ENCODE assay signal across 9 mouse cellular contexts in the genomic region with DNA sequence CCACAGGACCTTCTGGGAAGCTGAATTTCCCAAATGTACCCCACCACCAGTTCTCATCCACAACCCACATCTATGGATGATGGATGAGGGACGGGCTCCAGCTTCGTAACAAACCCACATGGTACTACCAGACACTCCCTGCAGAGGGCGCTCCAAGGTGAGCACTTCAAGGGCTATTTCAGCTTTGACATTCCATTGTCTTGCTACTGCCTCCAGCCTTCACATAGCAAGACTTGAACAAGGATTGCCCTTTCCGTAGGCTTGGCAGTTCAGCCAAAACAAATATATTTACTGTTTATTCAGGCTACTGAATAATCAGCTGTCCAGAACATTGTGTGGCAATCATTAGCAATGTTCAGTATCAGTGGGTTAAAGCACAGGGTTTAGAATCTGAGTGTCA. TPM values are rescaled to one million over a fixed set of nuclear protein-coding genes. Genes with fewer than 3 reads are reported as not detected.
DNase-seq lines count a peak whose midpoint lies in the region; ATAC-seq and TF ChIP-seq lines count a peak whose summit lies in the region.
"Had no signal": no experiment of that assay in that cellular context is flagged by ENCODE, and none has a peak within 500 bp of the region (broad histone marks: within the 10 kb centered on the region; RNA-seq: fewer than 3 reads in every experiment).

No protein-coding gene starts in this region.

- no peak for TF ChIP-seq POLR2A in cerebellum, adult 2 months (IDR thresholded peaks at IDR 0.05; ENCODE audit: borderline replicate concordance, insufficient read depth, low read length)
- no peak for TF ChIP-seq POLR2A in testis, adult 2 months (IDR thresholded peaks at IDR 0.05; ENCODE audit: control insufficient read depth, low read depth, low read length)

- TF ChIP-seq CTCF in forebrain, postnatal 0 days (IDR thresholded peaks at IDR 0.05; ENCODE audit: low read depth) = peak; percentile 68
- peak; percentile 66 for TF ChIP-seq CTCF in cerebellum, adult 2 months (IDR thresholded peaks at IDR 0.05; ENCODE audit: borderline replicate concordance, insufficient read depth, low read depth, low read length)
- TF ChIP-seq CTCF in testis, adult 2 months (IDR thresholded peaks at IDR 0.05; ENCODE audit: control insufficient read depth, insufficient read depth, insufficient replicate concordance, low read depth, low read length) = peak; percentile 93; the same call in 1 of the 2 replicates

- H3K4me1 ChIP-seq in forebrain, postnatal 0 days (ENCODE audit: insufficient read depth) = no peaks in the 10 kb centered on the region
- H3K4me1 ChIP-seq in forebrain, embryonic 13.5 days = no peaks in the 10 kb centered on the region
- no peaks in the 10 kb centered on the region for H3K4me1 ChIP-seq in cerebellum, adult 2 months (ENCODE audit: control insufficient read depth, insufficient read depth, low read length)
- H3K4me1 ChIP-seq in testis, adult 2 months (ENCODE audit: control insufficient read depth, insufficient read depth, low read length) = peaks cover 3% of the 10 kb centered on the region

- no peaks in the 10 kb centered on the region for H3K27me3 ChIP-seq in forebrain, postnatal 0 days (ENCODE audit: insufficient read depth, low read length)
- H3K27me3 ChIP-seq in forebrain, embryonic 13.5 days = no peaks in the 10 kb centered on the region
- H3K27me3 ChIP-seq in cerebellum, adult 2 months (ENCODE audit: control insufficient read depth, insufficient read depth, low read length) = no peaks in the 10 kb centered on the region; the same call in 1 of the 2 replicates
- H3K27me3 ChIP-seq in testis, adult 2 months (ENCODE audit: control insufficient read depth, insufficient read depth, low read length) = no peaks in the 10 kb centered on the region

- 18% methylated on average over 4 of the region's 4 CpGs for WGBS in forebrain, postnatal 0 days
- WGBS in forebrain, embryonic 13.5 days = 24% methylated on average over 4 of the region's 4 CpGs
- 21% methylated on average over 4 of the region's 4 CpGs for WGBS in cerebellum, adult 2 months

- peak; percentile 49 for DNase-seq in forebrain, postnatal 0 days
- DNase-seq in MEL-GATA-1-ER (ENCODE audit: extremely low read depth, low read depth) = peak; percentile 26
- DNase-seq in cerebellum, adult 2 months = peak; percentile 24 to 61
- DNase-seq in gastrocnemius, postnatal 25 days = peak; percentile 39
- DNase-seq in layer of hippocampus, adult 8-10 months (ENCODE audit: low spot score in 2 of 2) = peak; percentile 17 to 71

- H3K9ac ChIP-seq in forebrain, postnatal 0 days = no peak overlapping the region
- H3K9ac ChIP-seq in forebrain, embryonic 13.5 days = no peak overlapping the region
- H3K9ac ChIP-seq: limb, embryonic 15.5 days had no signal

- ATAC-seq in forebrain, postnatal 0 days = no peak
- ATAC-seq in forebrain, embryonic 13.5 days = no peak
- peak; percentile 81; the same call in 1 of the 2 replicates for ATAC-seq in megakaryocyte-erythroid progenitor cell, adult 5-6 weeks (replicated peaks; ENCODE audit: low FRiP score, low TSS enrichment, poor library complexity, severe bottlenecking)

- H3K4me2 ChIP-seq in forebrain, postnatal 0 days (ENCODE audit: low read depth) = no peak overlapping the region
- no peak overlapping the region for H3K4me2 ChIP-seq in forebrain, embryonic 13.5 days
- H3K4me2 ChIP-seq: limb, embryonic 15.5 days had no signal

- no peaks in the 10 kb centered on the region for H3K36me3 ChIP-seq in forebrain, postnatal 0 days (ENCODE audit: insufficient read depth)
- H3K36me3 ChIP-seq in forebrain, embryonic 13.5 days (ENCODE audit: poor library complexity, severe bottlenecking) = no peaks in the 10 kb centered on the region
- no peaks in the 10 kb centered on the region for H3K36me3 ChIP-seq in testis, adult 2 months (ENCODE audit: control insufficient read depth, insufficient read depth, low read length)
- H3K36me3 ChIP-seq: limb, embryonic 15.5 days had no signal

- H3K4me3 ChIP-seq in forebrain, postnatal 0 days (ENCODE audit: low read depth, low read length) = no peak overlapping the region
- H3K4me3 ChIP-seq in forebrain, embryonic 13.5 days = no peak overlapping the region
- H3K4me3 ChIP-seq in cerebellum, adult 2 months (replicated peaks; ENCODE audit: insufficient read depth, low read depth, low read length) = no peak overlapping the region
- no peak overlapping the region for H3K4me3 ChIP-seq in testis, adult 2 months (ENCODE audit: control insufficient read depth, low read depth, low read length)
- H3K4me3 ChIP-seq: limb, embryonic 15.5 days had no signal

- no peaks in the 10 kb centered on the region for H3K9me3 ChIP-seq in forebrain, postnatal 0 days (ENCODE audit: low read length)
- no peaks in the 10 kb centered on the region for H3K9me3 ChIP-seq in forebrain, embryonic 13.5 days (replicated peaks)
- H3K9me3 ChIP-seq: limb, embryonic 15.5 days had no signal

- H3K27ac ChIP-seq in forebrain, postnatal 0 days (ENCODE audit: low read depth, low read length) = no peak overlapping the region
- no peak overlapping the region for H3K27ac ChIP-seq in forebrain, embryonic 13.5 days
- H3K27ac ChIP-seq in cerebellum, adult 2 months (ENCODE audit: insufficient read depth, low read length) = no peak overlapping the region
- no peak overlapping the region for H3K27ac ChIP-seq in testis, adult 2 months (ENCODE audit: control insufficient read depth, insufficient read depth, low read depth, low read length)
- H3K27ac ChIP-seq: limb, embryonic 15.5 days had no signal

RNA-seq across cellular contexts. Expression of gene Ces4a, which starts 6.8 kb away (rescaled TPM):
- 0.10 TPM in 1 of 2 replicates, not detected in the other for total RNA-seq in forebrain, postnatal 0 days (2014; rRNA removed)
- polyA plus RNA-seq in forebrain, postnatal 0 days (2015; fragmentation: Nextera tagmentation; extraction: Ambion mirVana) = 0.05 TPM in 1 of 2 replicates, not detected in the other
- polyA plus RNA-seq in forebrain, embryonic 13.5 days (2015; fragmentation: Nextera tagmentation; extraction: Ambion mirVana) = 0.09 TPM in 1 of 2 replicates, not detected in the other
- polyA plus RNA-seq in cerebellum, adult 2 months (2012; rRNA removed) = 0.07 TPM in 1 of 2 replicates, not detected in the other
- total RNA-seq in gastrocnemius, postnatal 25 days (2021) = not detected
- not detected for total RNA-seq in layer of hippocampus, adult 8-10 months (2022)
- not detected in 2 replicates for total RNA-seq in megakaryocyte-erythroid progenitor cell, adult 5-6 weeks (2014; fragmentation: Nextera tagmentation)
- not detected in 2 replicates for total RNA-seq in megakaryocyte-erythroid progenitor cell, adult 5-6 weeks (2017)
- polyA plus RNA-seq in testis, adult 2 months (2012; rRNA removed) = 0.19 TPM in 2 replicates
- polyA plus RNA-seq: limb, embryonic 15.5 days had no signal

RNA-seq across cellular contexts. Expression of gene Cbfb, which starts 32.1 kb away (rescaled TPM):
- total RNA-seq in forebrain, postnatal 0 days (2014; rRNA removed) = 56.4 and 65.6 TPM in 2 replicates
- polyA plus RNA-seq in forebrain, postnatal 0 days (2015; fragmentation: Nextera tagmentation; extraction: Ambion mirVana) = 23.5 and 29.9 TPM in 2 replicates
- 38.3 and 40.1 TPM in 2 replicates for polyA plus RNA-seq in forebrain, embryonic 13.5 days (2015; fragmentation: Nextera tagmentation; extraction: Ambion mirVana)
- polyA plus RNA-seq in cerebellum, adult 2 months (2012; rRNA removed) = 14.5 and 15.1 TPM in 2 replicates
- total RNA-seq in gastrocnemius, postnatal 25 days (2021) = 10 to 100 TPM; 42.1 to 42.2 TPM
- total RNA-seq in layer of hippocampus, adult 8-10 months (2022) = 10 to 100 TPM; 19.5 to 27.1 (median 23.1) TPM
- 29.5 and 34.0 TPM in 2 replicates for total RNA-seq in megakaryocyte-erythroid progenitor cell, adult 5-6 weeks (2014; fragmentation: Nextera tagmentation)
- 48.2 and 98.0 TPM in 2 replicates for total RNA-seq in megakaryocyte-erythroid progenitor cell, adult 5-6 weeks (2017)
- 7.0 and 7.7 TPM in 2 replicates for polyA plus RNA-seq in testis, adult 2 months (2012; rRNA removed)

RNA-seq across cellular contexts. Expression of gene Ces3b, which starts 54.9 kb away (rescaled TPM):
- not detected in 2 replicates for total RNA-seq in forebrain, postnatal 0 days (2014; rRNA removed)
- not detected in 2 replicates for polyA plus RNA-seq in forebrain, postnatal 0 days (2015; fragmentation: Nextera tagmentation; extraction: Ambion mirVana)
- polyA plus RNA-seq in forebrain, embryonic 13.5 days (2015; fragmentation: Nextera tagmentation; extraction: Ambion mirVana) = not detected in 2 replicates
- polyA plus RNA-seq in cerebellum, adult 2 months (2012; rRNA removed) = not detected in 2 replicates
- not detected for total RNA-seq in gastrocnemius, postnatal 25 days (2021)
- total RNA-seq in layer of hippocampus, adult 8-10 months (2022) = not detected
- not detected in 2 replicates for total RNA-seq in megakaryocyte-erythroid progenitor cell, adult 5-6 weeks (2014; fragmentation: Nextera tagmentation)
- not detected in 2 replicates for total RNA-seq in megakaryocyte-erythroid progenitor cell, adult 5-6 weeks (2017)
- 0.14 and 0.17 TPM in 2 replicates for polyA plus RNA-seq in testis, adult 2 months (2012; rRNA removed)
- polyA plus RNA-seq: limb, embryonic 15.5 days had no signal
